In genomic region chr12:76177864-76178518, GRCm38 (mm10) we compare ENCODE assay signal across 8 mouse cellular contexts. TPM values are rescaled to one million over a fixed set of nuclear protein-coding genes. Genes with fewer than 3 reads are reported as not detected.
DNase-seq lines count a peak whose midpoint lies in the region; ATAC-seq and TF ChIP-seq lines count a peak whose summit lies in the region.

No protein-coding gene starts in this region.

- H3K9me3 ChIP-seq in limb, embryonic 12.5 days, result no peaks in the 10 kb centered on the region
- H3K9me3 ChIP-seq in midbrain, embryonic 12.5 days, result no peaks in the 10 kb centered on the region

- no peaks in the 10 kb centered on the region for H3K4me1 ChIP-seq in limb, embryonic 12.5 days (replicated peaks)
- H3K4me1 ChIP-seq in midbrain, embryonic 12.5 days, result peaks cover 8% of the 10 kb centered on the region; the same call in 1 of the 2 replicates
- peaks cover 11% of the 10 kb centered on the region for H3K4me1 ChIP-seq in small intestine, adult 2 months (ENCODE audit: control insufficient read depth, insufficient read depth, insufficient read length, low read length)

- no peak overlapping the region for H3K9ac ChIP-seq in limb, embryonic 12.5 days (replicated peaks)
- no peak overlapping the region for H3K9ac ChIP-seq in midbrain, embryonic 12.5 days (replicated peaks)

- H3K27ac ChIP-seq in gastrocnemius, adult 2 months, result no peak overlapping the region
- no peak overlapping the region for H3K27ac ChIP-seq in limb, embryonic 12.5 days
- no peak overlapping the region for H3K27ac ChIP-seq in midbrain, embryonic 12.5 days (replicated peaks)
- no peak overlapping the region for H3K27ac ChIP-seq in small intestine, adult 2 months (ENCODE audit: insufficient read depth, low read depth, low read length)

- intact Hi-C loops in gastrocnemius, adult 2 months (cut with DNase I), result loop anchor here (1.0 to 5.0 kb wide), 2 partner anchors 41 to 162 kb away; no protein-coding TSS in a partner anchor

- DNase-seq in layer of hippocampus, adult 11-12 months (ENCODE audit: low spot score), result peak; percentile 57
- no peak for DNase-seq in layer of hippocampus, adult 9-11 months
- DNase-seq in cerebellum, postnatal 10 days, result peak; percentile 92 to 93
- DNase-seq in gastrocnemius, adult 2 months, result peak; percentile 78

- H3K27me3 ChIP-seq in limb, embryonic 12.5 days, result peaks cover 12% of the 10 kb centered on the region
- H3K27me3 ChIP-seq in midbrain, embryonic 12.5 days, result peaks cover 22% of the 10 kb centered on the region; the same call in 1 of the 2 replicates
- peaks cover 9% of the 10 kb centered on the region for H3K27me3 ChIP-seq in small intestine, adult 2 months (ENCODE audit: control insufficient read depth, insufficient read depth, low read length)

- no peaks in the 10 kb centered on the region for H3K36me3 ChIP-seq in limb, embryonic 12.5 days
- no peaks in the 10 kb centered on the region for H3K36me3 ChIP-seq in midbrain, embryonic 12.5 days
- no peaks in the 10 kb centered on the region for H3K36me3 ChIP-seq in small intestine, adult 2 months (ENCODE audit: control insufficient read depth, insufficient read depth, low read length)

- TF ChIP-seq CTCF in gastrocnemius, adult 2 months (IDR thresholded peaks at IDR 0.05), result peak; percentile 90
- peak; percentile 84 for TF ChIP-seq CTCF in small intestine, adult 2 months (IDR thresholded peaks at IDR 0.05; ENCODE audit: extremely low read depth, insufficient read length, insufficient replicate concordance, low read depth, low read length)

- 39% methylated on average over 16 of the region's 16 CpGs for WGBS in limb, embryonic 12.5 days
- 36% methylated on average over 16 of the region's 16 CpGs for WGBS in midbrain, embryonic 12.5 days
- WGBS in small intestine, adult 2 months, result 28% methylated on average over 16 of the region's 16 CpGs

- no peak for TF ChIP-seq POLR2A in small intestine, adult 2 months (IDR thresholded peaks at IDR 0.05; ENCODE audit: low read depth, low read length)

- H3K4me3 ChIP-seq in gastrocnemius, adult 2 months, result peak overlapping the region; percentile 73
- H3K4me3 ChIP-seq in limb, embryonic 12.5 days (replicated peaks), result no peak overlapping the region
- H3K4me3 ChIP-seq in midbrain, embryonic 12.5 days, result peak overlapping the region; percentile 42; the same call in 1 of the 2 replicates
- H3K4me3 ChIP-seq in small intestine, adult 2 months (ENCODE audit: low read depth, low read length), result no peak overlapping the region

- H3K4me2 ChIP-seq in limb, embryonic 12.5 days, result peak overlapping the region; percentile 94
- H3K4me2 ChIP-seq in midbrain, embryonic 12.5 days (replicated peaks), result peak overlapping the region; percentile 90

- peak; percentile 68 for ATAC-seq in inflammation-experienced regulatory T-cells, adult 6 months
- peak; percentile 66 for ATAC-seq in limb, embryonic 12.5 days (ENCODE audit: insufficient number of reproducible peaks, insufficient read depth, low FRiP score, low TSS enrichment, low read depth)
- no peak for ATAC-seq in midbrain, embryonic 12.5 days (ENCODE audit: low FRiP score, low read depth)

RNA-seq across cellular contexts. Expression of gene Esr2, which starts 0.9 kb away (rescaled TPM):
- under 1 TPM; 0.08 to 0.13 TPM for total RNA-seq in gastrocnemius, adult 2 months (2021)
- polyA plus RNA-seq in inflammation-experienced regulatory T-cells, adult 6 months (2017; shearing (Covaris generic)), result not detected
- polyA plus RNA-seq in limb, embryonic 12.5 days (2016; fragmentation: Nextera tagmentation; extraction: Ambion mirVana), result 0.19 and 0.35 TPM in 2 replicates
- polyA plus RNA-seq in midbrain, embryonic 12.5 days (2016; fragmentation: Nextera tagmentation; extraction: Ambion mirVana), result 0.12 and 0.41 TPM in 2 replicates
- 0.05 TPM in 1 of 2 replicates, not detected in the other for polyA plus RNA-seq in small intestine, adult 2 months (2012; rRNA removed)

Comparison
In these comparisons a context has a peak if more than half of its experiments do, and no peak if none do; other contexts are left out.
1. H3K4me3 ChIP-seq: peak in gastrocnemius, adult 2 months (single experiment) and midbrain, embryonic 12.5 days (single experiment); none in limb, embryonic 12.5 days (single experiment) and small intestine, adult 2 months (single experiment).